13 mouse cellular contexts compared by ENCODE assay signal in the genomic region with DNA sequence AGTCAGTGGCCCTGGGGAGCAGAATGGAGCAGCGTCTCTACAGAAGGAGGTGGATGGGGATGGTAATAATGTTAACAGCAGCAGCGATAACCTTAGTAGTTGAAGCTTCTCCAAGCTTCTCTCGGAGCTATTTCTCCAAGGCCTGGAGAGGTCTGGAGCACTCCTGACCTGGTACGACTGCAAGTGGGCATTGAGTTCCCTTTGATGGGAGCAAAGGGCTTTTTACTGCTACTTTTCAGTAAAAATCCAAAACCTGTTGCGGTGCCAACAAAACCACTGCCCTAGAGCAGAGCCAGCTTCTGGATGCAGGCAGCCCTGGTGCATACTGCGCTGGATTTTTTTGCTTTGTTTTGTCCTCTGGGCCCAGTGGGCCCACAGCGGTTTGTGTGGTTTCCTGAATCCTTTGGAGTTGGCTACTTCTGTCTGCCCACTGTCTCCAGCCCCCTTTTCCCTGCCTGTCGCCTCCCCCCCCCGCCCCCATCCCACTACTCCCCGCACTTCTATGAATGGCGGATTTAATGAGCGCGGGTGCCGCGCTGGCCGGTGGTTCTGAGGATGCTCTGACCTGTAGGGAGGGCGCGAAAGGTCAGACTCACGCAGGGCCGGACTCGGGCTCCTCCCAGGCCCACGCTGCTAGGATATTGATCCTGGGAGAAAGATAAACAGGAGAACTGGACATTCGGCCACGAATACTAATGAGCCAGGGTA. TPM values are rescaled to one million over a fixed set of nuclear protein-coding genes. Genes with fewer than 3 reads are reported as not detected.
DNase-seq lines count a peak whose midpoint lies in the region; ATAC-seq lines count a peak whose summit lies in the region.
"Had no signal": no experiment of that assay in that cellular context is flagged by ENCODE, and none has a peak within 500 bp of the region (broad histone marks: within the 10 kb centered on the region; RNA-seq: fewer than 3 reads in every experiment).

No protein-coding gene starts in this region.

- ATAC-seq in heart, embryonic 12.5 days (ENCODE audit: insufficient number of reproducible peaks, low FRiP score), result no peak
- ATAC-seq in hindbrain, embryonic 16.5 days, result peak; percentile 58
- ATAC-seq: liver, embryonic 12.5 days had no signal

- WGBS in heart, embryonic 10.5 days, result under 1% methylated on average over 24 of the region's 24 CpGs
- 1% methylated on average over 24 of the region's 24 CpGs for WGBS in heart, embryonic 12.5 days
- WGBS in hindbrain, embryonic 16.5 days, result 4% methylated on average over 23 of the region's 24 CpGs

- intact Hi-C loops in heart, postnatal 14 days (cut with DNase I), result loop anchor here (10.0 kb wide), 2 partner anchors 260 to 500 kb away; partner anchors contain the start of gene Tmtc4

- peak; percentile 73 for DNase-seq in heart, embryonic 10.5 days (ENCODE audit: low spot score)
- peak; percentile 27 for DNase-seq in embryo, embryonic 9.5 days (ENCODE audit: extremely low spot score)
- peak; percentile 55 for DNase-seq in neural tube, embryonic 10.5 days (ENCODE audit: extremely low spot score, low spot score)
- no peak for DNase-seq in heart, postnatal 14 days
- DNase-seq in urinary bladder, postnatal 36 days (ENCODE audit: low spot score in 2 of 2), result no peak
- DNase-seq in ovary, postnatal 14 days (ENCODE audit: low spot score), result no peak

- no peaks in the 10 kb centered on the region for H3K36me3 ChIP-seq in heart, embryonic 10.5 days
- no peaks in the 10 kb centered on the region for H3K36me3 ChIP-seq in heart, embryonic 12.5 days
- H3K36me3 ChIP-seq in hindbrain, embryonic 16.5 days (ENCODE audit: control insufficient read depth, insufficient read depth, low read length), result no peaks in the 10 kb centered on the region
- H3K36me3 ChIP-seq: embryonic facial prominence, embryonic 13.5 days; liver, embryonic 12.5 days; stomach, embryonic 15.5 days had no signal

- H3K4me2 ChIP-seq in heart, embryonic 12.5 days, result no peak overlapping the region
- H3K4me2 ChIP-seq in hindbrain, embryonic 16.5 days (ENCODE audit: low read length), result peak overlapping the region; percentile 56
- H3K4me2 ChIP-seq: embryonic facial prominence, embryonic 13.5 days; liver, embryonic 12.5 days; stomach, embryonic 15.5 days had no signal

- H3K4me3 ChIP-seq in heart, embryonic 10.5 days, result no peak overlapping the region
- no peak overlapping the region for H3K4me3 ChIP-seq in heart, embryonic 12.5 days
- H3K4me3 ChIP-seq in hindbrain, embryonic 16.5 days (ENCODE audit: low read length), result peak overlapping the region; percentile 18
- H3K4me3 ChIP-seq: embryonic facial prominence, embryonic 13.5 days; liver, embryonic 12.5 days; stomach, embryonic 15.5 days had no signal

- peaks cover 99% of the 10 kb centered on the region for H3K27me3 ChIP-seq in heart, embryonic 10.5 days (ENCODE audit: insufficient read depth, poor library complexity, severe bottlenecking)
- peaks cover 77% of the 10 kb centered on the region for H3K27me3 ChIP-seq in heart, embryonic 12.5 days (replicated peaks)
- H3K27me3 ChIP-seq in hindbrain, embryonic 16.5 days (replicated peaks; ENCODE audit: control insufficient read depth, insufficient read depth, low read length), result peaks cover 33% of the 10 kb centered on the region

- no peaks in the 10 kb centered on the region for H3K9me3 ChIP-seq in heart, embryonic 10.5 days
- no peaks in the 10 kb centered on the region for H3K9me3 ChIP-seq in heart, embryonic 12.5 days (replicated peaks)
- H3K9me3 ChIP-seq in hindbrain, embryonic 16.5 days (ENCODE audit: control insufficient read depth, low read length), result no peaks in the 10 kb centered on the region
- H3K9me3 ChIP-seq: embryonic facial prominence, embryonic 13.5 days; liver, embryonic 12.5 days; stomach, embryonic 15.5 days had no signal

- no peak overlapping the region for H3K9ac ChIP-seq in heart, embryonic 12.5 days
- H3K9ac ChIP-seq in hindbrain, embryonic 16.5 days (ENCODE audit: low read depth, low read length), result peak overlapping the region; percentile 58
- H3K9ac ChIP-seq: embryonic facial prominence, embryonic 13.5 days; liver, embryonic 12.5 days; stomach, embryonic 15.5 days had no signal

- no peak overlapping the region for H3K27ac ChIP-seq in heart, embryonic 10.5 days
- no peak overlapping the region for H3K27ac ChIP-seq in heart, embryonic 12.5 days (ENCODE audit: poor library complexity, severe bottlenecking)
- H3K27ac ChIP-seq in hindbrain, embryonic 16.5 days (ENCODE audit: low read depth, low read length), result peak overlapping the region; percentile 75
- H3K27ac ChIP-seq: embryonic facial prominence, embryonic 13.5 days; liver, embryonic 12.5 days; stomach, embryonic 15.5 days had no signal

- no peaks in the 10 kb centered on the region for H3K4me1 ChIP-seq in heart, embryonic 10.5 days
- H3K4me1 ChIP-seq in heart, embryonic 12.5 days (replicated peaks), result no peaks in the 10 kb centered on the region
- H3K4me1 ChIP-seq in hindbrain, embryonic 16.5 days (ENCODE audit: control insufficient read depth, insufficient read depth, low read depth, low read length), result no peaks in the 10 kb centered on the region
- H3K4me1 ChIP-seq: embryonic facial prominence, embryonic 13.5 days; liver, embryonic 12.5 days; stomach, embryonic 15.5 days had no signal

RNA-seq across cellular contexts. Expression of gene Gm10837, which starts 5.4 kb away (rescaled TPM):
- not detected in 2 replicates for polyA plus RNA-seq in heart, embryonic 10.5 days (2016; fragmentation: Nextera tagmentation; extraction: Ambion mirVana)
- polyA plus RNA-seq in heart, embryonic 12.5 days (2016; fragmentation: Nextera tagmentation; extraction: Ambion mirVana), result not detected in 2 replicates
- polyA plus RNA-seq in hindbrain, embryonic 16.5 days (2015; fragmentation: Nextera tagmentation; extraction: Ambion mirVana), result 0.80 and 0.84 TPM in 2 replicates
- total RNA-seq in heart, postnatal 14 days (2021), result not detected
- total RNA-seq: heart, adult 18-20 months had no signal
- polyA plus RNA-seq: embryonic facial prominence, embryonic 13.5 days; kidney, embryonic 14.5 days; liver, embryonic 12.5 days; stomach, embryonic 15.5 days had no signal

RNA-seq across cellular contexts. Expression of gene Zic2, which starts 9.8 kb away (rescaled TPM):
- 0.11 TPM in 1 of 2 replicates, not detected in the other for polyA plus RNA-seq in heart, embryonic 10.5 days (2016; fragmentation: Nextera tagmentation; extraction: Ambion mirVana)
- not detected in 2 replicates for polyA plus RNA-seq in heart, embryonic 12.5 days (2016; fragmentation: Nextera tagmentation; extraction: Ambion mirVana)
- 7.3 and 7.8 TPM in 2 replicates for polyA plus RNA-seq in hindbrain, embryonic 16.5 days (2015; fragmentation: Nextera tagmentation; extraction: Ambion mirVana)
- under 1 TPM in 1 of 2 experiments, not detected in 1; 0.22 TPM for total RNA-seq in heart, postnatal 14 days (2021)
- total RNA-seq: heart, adult 18-20 months had no signal
- polyA plus RNA-seq: kidney, embryonic 14.5 days; liver, embryonic 12.5 days; stomach, embryonic 15.5 days had no signal

RNA-seq across cellular contexts. Expression of gene Zic5, which starts 19.5 kb away (rescaled TPM):
- 0.04 and 0.30 TPM in 2 replicates for polyA plus RNA-seq in heart, embryonic 10.5 days (2016; fragmentation: Nextera tagmentation; extraction: Ambion mirVana)
- 0.04 TPM in 1 of 2 replicates, not detected in the other for polyA plus RNA-seq in heart, embryonic 12.5 days (2016; fragmentation: Nextera tagmentation; extraction: Ambion mirVana)
- 14.9 and 15.2 TPM in 2 replicates for polyA plus RNA-seq in hindbrain, embryonic 16.5 days (2015; fragmentation: Nextera tagmentation; extraction: Ambion mirVana)
- not detected for total RNA-seq in heart, postnatal 14 days (2021)
- total RNA-seq: heart, adult 18-20 months had no signal
- polyA plus RNA-seq: liver, embryonic 12.5 days; stomach, embryonic 15.5 days had no signal

RNA-seq across cellular contexts. Expression of gene Gm5089, which starts 34.1 kb away (rescaled TPM):
- polyA plus RNA-seq in heart, embryonic 10.5 days (2016; fragmentation: Nextera tagmentation; extraction: Ambion mirVana), result not detected in 2 replicates
- polyA plus RNA-seq in heart, embryonic 12.5 days (2016; fragmentation: Nextera tagmentation; extraction: Ambion mirVana), result not detected in 2 replicates
- 1.8 and 2.1 TPM in 2 replicates for polyA plus RNA-seq in hindbrain, embryonic 16.5 days (2015; fragmentation: Nextera tagmentation; extraction: Ambion mirVana)
- total RNA-seq in heart, postnatal 14 days (2021), result not detected
- total RNA-seq: heart, adult 18-20 months had no signal
- polyA plus RNA-seq: kidney, embryonic 14.5 days; liver, embryonic 12.5 days; stomach, embryonic 15.5 days had no signal

RNA-seq across cellular contexts. Expression of gene Pcca, which starts 49.1 kb away (rescaled TPM):
- 27.6 and 32.1 TPM in 2 replicates for polyA plus RNA-seq in heart, embryonic 10.5 days (2016; fragmentation: Nextera tagmentation; extraction: Ambion mirVana)
- 28.0 and 28.4 TPM in 2 replicates for polyA plus RNA-seq in heart, embryonic 12.5 days (2016; fragmentation: Nextera tagmentation; extraction: Ambion mirVana)
- polyA plus RNA-seq in hindbrain, embryonic 16.5 days (2015; fragmentation: Nextera tagmentation; extraction: Ambion mirVana), result 31.1 and 33.3 TPM in 2 replicates
- 10 to 100 TPM; 58.6 to 63.4 TPM for total RNA-seq in heart, postnatal 14 days (2021)

Comparison
In these comparisons a context has a peak if more than half of its experiments do, and no peak if none do; other contexts are left out.
1. DNase-seq: peak in heart, embryonic 10.5 days (single experiment), embryo, embryonic 9.5 days (single experiment) and neural tube, embryonic 10.5 days (single experiment); none in heart, postnatal 14 days (0 of 2), urinary bladder, postnatal 36 days (0 of 2) and ovary, postnatal 14 days (single experiment).
2. RNA of gene Zic5, which starts 19.5 kb away (polyA plus RNA-seq): 14.9 to 15.2 TPM in hindbrain, embryonic 16.5 days; 0.04 to 0.30 TPM in heart, embryonic 10.5 days and 0.04 TPM in heart, embryonic 12.5 days; every median in the first group is over 10 times any median in the second.